Mouse (Mus musculus): ENCODE results near the gene Tmco4. TPM values are rescaled to one million over a fixed set of nuclear protein-coding genes. Genes with fewer than 3 reads are reported as not detected.

Gene Tmco4
- total and polyA plus RNA-seq, 3 experiments, result 8.4 to 11.7 (median 9.2) TPM

DNA sequence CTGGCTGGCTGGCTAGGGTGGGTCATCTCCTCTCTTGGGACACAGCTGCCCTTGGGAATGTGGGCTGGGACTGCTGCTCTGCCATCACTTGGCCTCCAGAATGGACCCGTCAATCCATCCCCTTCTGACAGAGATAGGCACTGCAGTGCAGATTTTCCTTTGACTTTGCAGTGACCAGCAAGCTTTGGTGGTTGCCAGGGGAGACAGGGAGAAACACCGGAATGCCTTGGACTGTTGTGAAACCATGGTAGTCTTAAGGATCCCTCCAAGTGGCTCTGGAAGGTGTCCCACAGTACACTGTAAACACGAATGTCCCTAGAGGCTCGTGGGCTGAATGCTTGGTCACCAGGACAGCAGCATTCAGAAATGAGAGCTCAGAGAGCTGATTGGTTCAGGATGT is 33.2 kb upstream of the Tmco4 start:
- Histone ChIP-seq H3K36me3 (ENCODE audit: control insufficient read depth, insufficient read depth, low read length) (no peaks in the 10 kb centered on the region), H3K27ac (no peak overlapping the region), H3K79me2 (replicated peaks; ENCODE audit: control insufficient read depth, insufficient read depth, low read length) (no peaks in the 10 kb centered on the region), H3K27me3 (ENCODE audit: control insufficient read depth, insufficient read depth, low read length) (no peaks in the 10 kb centered on the region), H3K9ac (ENCODE audit: low read depth, low read length) (no peak overlapping the region), H3K4me3 (no peak overlapping the region), H3K4me1 (ENCODE audit: control insufficient read depth, insufficient read depth, low read length) (no peaks in the 10 kb centered on the region)
- intact Hi-C loops (cut with DNase I), result no loop called here
- 36% methylated on average over 4 of the region's 4 CpGs for WGBS
- TF ChIP-seq POLR2A (IDR thresholded peaks at IDR 0.05; ENCODE audit: insufficient read depth, low read depth, low read length) (no peak), CTCF (IDR thresholded peaks at IDR 0.05) (no peak), EP300 (IDR thresholded peaks at IDR 0.05; ENCODE audit: insufficient read depth, low read depth, low read length) (no peak)
- DNase-seq, result peak in 1 of 2 experiments; percentile 23

DNA sequence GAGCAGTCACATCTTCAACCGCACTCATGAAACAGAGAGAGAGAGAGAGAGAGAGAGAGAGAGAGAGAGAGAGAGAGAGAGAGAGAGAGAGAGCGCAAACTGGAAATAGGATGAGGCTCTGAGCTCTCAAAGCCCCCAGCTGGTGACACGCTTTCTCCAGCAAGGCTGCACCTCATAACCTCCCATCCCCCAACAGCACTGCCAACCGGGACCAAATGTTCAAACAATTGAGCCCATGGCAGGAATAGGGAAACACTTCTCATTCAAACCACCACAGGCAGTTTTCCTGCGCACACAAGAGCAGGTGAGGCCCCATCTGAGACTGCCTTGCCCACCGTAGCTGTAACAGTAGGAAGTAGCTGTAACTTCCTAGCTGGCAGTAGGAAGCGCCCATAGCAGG is 31.3 kb upstream of the Tmco4 start:
- no peak for TF ChIP-seq EP300 (IDR thresholded peaks at IDR 0.05; ENCODE audit: insufficient read depth, low read depth, low read length)
- no peak for TF ChIP-seq CTCF (IDR thresholded peaks at IDR 0.05)
- no peak for TF ChIP-seq POLR2A (IDR thresholded peaks at IDR 0.05; ENCODE audit: insufficient read depth, low read depth, low read length)
- H3K27ac ChIP-seq, result no peak overlapping the region
- no peaks in the 10 kb centered on the region for H3K79me2 ChIP-seq (replicated peaks; ENCODE audit: control insufficient read depth, insufficient read depth, low read length)
- no peak overlapping the region for H3K4me3 ChIP-seq
- H3K9ac ChIP-seq (ENCODE audit: low read depth, low read length), result no peak overlapping the region
- no peaks in the 10 kb centered on the region for H3K4me1 ChIP-seq (ENCODE audit: control insufficient read depth, insufficient read depth, low read length)
- H3K27me3 ChIP-seq (ENCODE audit: control insufficient read depth, insufficient read depth, low read length), result no peaks in the 10 kb centered on the region
- no peaks in the 10 kb centered on the region for H3K36me3 ChIP-seq (ENCODE audit: control insufficient read depth, insufficient read depth, low read length)
- DNase-seq, result no peak
- intact Hi-C loops (cut with DNase I), result no loop called here
- WGBS, result 58% methylated on average over 7 of the region's 7 CpGs

GRCm38 (mm10) chr4:138941966-138942365 is 30.7 kb upstream of the Tmco4 start:
- Histone ChIP-seq H3K9ac (ENCODE audit: low read depth, low read length) (no peak overlapping the region), H3K36me3 (ENCODE audit: control insufficient read depth, insufficient read depth, low read length) (no peaks in the 10 kb centered on the region), H3K4me3 (no peak overlapping the region), H3K27ac (no peak overlapping the region), H3K27me3 (ENCODE audit: control insufficient read depth, insufficient read depth, low read length) (no peaks in the 10 kb centered on the region), H3K4me1 (ENCODE audit: control insufficient read depth, insufficient read depth, low read length) (no peaks in the 10 kb centered on the region), H3K79me2 (replicated peaks; ENCODE audit: control insufficient read depth, insufficient read depth, low read length) (no peaks in the 10 kb centered on the region)
- WGBS, result 48% methylated on average over 6 of the region's 6 CpGs
- intact Hi-C loops (cut with DNase I), result no loop called here
- DNase-seq, result no peak
- TF ChIP-seq POLR2A (IDR thresholded peaks at IDR 0.05; ENCODE audit: insufficient read depth, low read depth, low read length) (no peak), CTCF (IDR thresholded peaks at IDR 0.05) (no peak), EP300 (IDR thresholded peaks at IDR 0.05; ENCODE audit: insufficient read depth, low read depth, low read length) (no peak)

- H3K27me3 ChIP-seq (ENCODE audit: control insufficient read depth, insufficient read depth, low read length), result no peaks in the 10 kb centered on the region
- peak overlapping the region; percentile 41 for H3K4me3 ChIP-seq
- H3K4me1 ChIP-seq (ENCODE audit: control insufficient read depth, insufficient read depth, low read length), result no peaks in the 10 kb centered on the region
- peak overlapping the region; percentile 49 for H3K27ac ChIP-seq
- 20% methylated on average over 15 of the region's 15 CpGs for WGBS
- no peak overlapping the region for H3K9ac ChIP-seq (ENCODE audit: low read depth, low read length)
- intact Hi-C loops (cut with DNase I), result no loop called here
- H3K36me3 ChIP-seq (ENCODE audit: control insufficient read depth, insufficient read depth, low read length), result no peaks in the 10 kb centered on the region
- TF ChIP-seq POLR2A (IDR thresholded peaks at IDR 0.05; ENCODE audit: insufficient read depth, low read depth, low read length), result peak; percentile 60
- peak; percentile 71 for TF ChIP-seq CTCF (IDR thresholded peaks at IDR 0.05)
- 0 out of 2 replicates have a peak, but pooled peaks have one; percentile 27 for TF ChIP-seq EP300 (IDR thresholded peaks at IDR 0.05; ENCODE audit: insufficient read depth, low read depth, low read length)
- peak; percentile 85 to 86 for DNase-seq
- no peaks in the 10 kb centered on the region for H3K79me2 ChIP-seq (replicated peaks; ENCODE audit: control insufficient read depth, insufficient read depth, low read length)
Measured at GRCm38 (mm10) chr4:138943730-138944129, 29.0 kb upstream of the Tmco4 start.

GRCm38 (mm10) chr4:138948257-138948656 is 24.4 kb upstream of the Tmco4 start:
- H3K36me3 ChIP-seq (ENCODE audit: control insufficient read depth, insufficient read depth, low read length), result no peaks in the 10 kb centered on the region
- DNase-seq, result no peak
- H3K27me3 ChIP-seq (ENCODE audit: control insufficient read depth, insufficient read depth, low read length), result 0 out of 2 replicates have a peak, but pooled peaks cover 2% of the 10 kb centered on the region
- no peak overlapping the region for H3K27ac ChIP-seq
- H3K4me3 ChIP-seq, result no peak overlapping the region
- no peaks in the 10 kb centered on the region for H3K4me1 ChIP-seq (ENCODE audit: control insufficient read depth, insufficient read depth, low read length)
- H3K9ac ChIP-seq (ENCODE audit: low read depth, low read length), result no peak overlapping the region
- intact Hi-C loops (cut with DNase I), result no loop called here
- 83% methylated on average over 2 of the region's 2 CpGs for WGBS
- TF ChIP-seq CTCF (IDR thresholded peaks at IDR 0.05) (no peak), POLR2A (IDR thresholded peaks at IDR 0.05; ENCODE audit: insufficient read depth, low read depth, low read length) (no peak), EP300 (IDR thresholded peaks at IDR 0.05; ENCODE audit: insufficient read depth, low read depth, low read length) (no peak)
- H3K79me2 ChIP-seq (replicated peaks; ENCODE audit: control insufficient read depth, insufficient read depth, low read length), result no peaks in the 10 kb centered on the region

DNA sequence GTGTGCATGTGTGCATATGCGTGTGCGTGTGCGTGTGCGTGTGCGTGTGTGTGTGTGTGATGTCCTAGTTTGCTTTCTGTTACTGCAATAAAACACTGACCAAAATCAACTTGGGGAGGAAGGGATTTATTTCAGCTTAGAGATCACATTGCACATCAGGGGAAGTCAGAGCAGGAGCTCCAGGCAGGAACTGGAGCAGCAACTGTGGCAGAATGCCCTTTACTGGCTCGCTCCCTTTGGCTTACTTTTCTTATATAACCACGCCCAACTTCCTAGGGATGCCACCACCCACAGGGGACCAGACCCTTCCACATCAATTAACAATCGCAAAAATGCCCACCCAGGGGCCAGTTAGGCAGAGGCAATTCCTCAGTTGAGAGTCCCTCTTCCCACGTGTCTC is 14.1 kb upstream of the Tmco4 start:
- intact Hi-C loops (cut with DNase I), result no loop called here
- Histone ChIP-seq H3K27me3 (ENCODE audit: control insufficient read depth, insufficient read depth, low read length) (no peaks in the 10 kb centered on the region; the same call in 1 of the 2 replicates), H3K27ac (no peak overlapping the region), H3K9ac (ENCODE audit: low read depth, low read length) (no peak overlapping the region), H3K36me3 (ENCODE audit: control insufficient read depth, insufficient read depth, low read length) (no peaks in the 10 kb centered on the region), H3K79me2 (replicated peaks; ENCODE audit: control insufficient read depth, insufficient read depth, low read length) (no peaks in the 10 kb centered on the region), H3K4me1 (ENCODE audit: control insufficient read depth, insufficient read depth, low read length) (no peaks in the 10 kb centered on the region), H3K4me3 (no peak overlapping the region)
- TF ChIP-seq POLR2A (IDR thresholded peaks at IDR 0.05; ENCODE audit: insufficient read depth, low read depth, low read length) (no peak), CTCF (IDR thresholded peaks at IDR 0.05) (no peak), EP300 (IDR thresholded peaks at IDR 0.05; ENCODE audit: insufficient read depth, low read depth, low read length) (no peak)
- no peak for DNase-seq
- 82% methylated on average over 9 of the region's 9 CpGs for WGBS
